Mouse (Mus musculus): ENCODE measurements around the gene Bin2. TPM values are rescaled to one million over a fixed set of nuclear protein-coding genes. Genes with fewer than 3 reads are reported as not detected.

Bin2 gene
- polyA plus RNA-seq, 2 experiments: 2.3 to 4.7 TPM

- Histone ChIP-seq H3K4me3 (replicated peaks; ENCODE audit: low read length) (no peak overlapping the region), H3K27me3 (ENCODE audit: control insufficient read depth, insufficient read depth, low read length) (no peaks in the 10 kb centered on the region; the same call in 1 of the 2 replicates), H3K9ac (ENCODE audit: low read depth, low read length, severe bottlenecking) (no peak overlapping the region), H3K27ac (replicated peaks; ENCODE audit: low read depth, low read length) (no peak overlapping the region), H3K4me1 (ENCODE audit: control insufficient read depth, insufficient read depth, low read length) (0 out of 2 replicates have a peak, but pooled peaks cover 3% of the 10 kb centered on the region), H3K9me3 (ENCODE audit: control insufficient read depth, low read length) (no peaks in the 10 kb centered on the region), H3K4me2 (replicated peaks; ENCODE audit: low read depth, low read length, severe bottlenecking) (no peak overlapping the region), H3K36me3 (ENCODE audit: control insufficient read depth, insufficient read depth, low read length) (no peaks in the 10 kb centered on the region)
- no peak for DNase-seq (ENCODE audit: low spot score)
- no peak for ATAC-seq (ENCODE audit: low FRiP score, low read depth)
- no peak for TF ChIP-seq POLR2A (IDR thresholded peaks at IDR 0.05; ENCODE audit: borderline replicate concordance, extremely low read depth, insufficient read depth, insufficient read length)
- 68% methylated on average over 6 of the region's 6 CpGs for WGBS
These were observed 32.5 kb upstream of the Bin2 start for GRCm38 (mm10) chr15:100701856-100702255.

- Histone ChIP-seq H3K27me3 (ENCODE audit: control insufficient read depth, insufficient read depth, low read length) (no peaks in the 10 kb centered on the region; the same call in 1 of the 2 replicates), H3K36me3 (ENCODE audit: control insufficient read depth, insufficient read depth, low read length) (no peaks in the 10 kb centered on the region), H3K4me2 (replicated peaks; ENCODE audit: low read depth, low read length, severe bottlenecking) (no peak overlapping the region), H3K27ac (replicated peaks; ENCODE audit: low read depth, low read length) (no peak overlapping the region), H3K9me3 (ENCODE audit: control insufficient read depth, low read length) (no peaks in the 10 kb centered on the region), H3K9ac (ENCODE audit: low read depth, low read length, severe bottlenecking) (no peak overlapping the region), H3K4me1 (ENCODE audit: control insufficient read depth, insufficient read depth, low read length) (0 out of 2 replicates have a peak, but pooled peaks cover 3% of the 10 kb centered on the region), H3K4me3 (replicated peaks; ENCODE audit: low read length) (no peak overlapping the region)
- no peak for TF ChIP-seq POLR2A (IDR thresholded peaks at IDR 0.05; ENCODE audit: borderline replicate concordance, extremely low read depth, insufficient read depth, insufficient read length)
- DNase-seq (ENCODE audit: low spot score) (no peak), ATAC-seq (ENCODE audit: low FRiP score, low read depth) (no peak)
- WGBS: 67% methylated on average over 10 of the region's 10 CpGs
These were observed 31.8 kb upstream of the Bin2 start for GRCm38 (mm10) chr15:100701108-100701507.

GRCm38 (mm10) chr15:100700424-100700823, 31.1 kb upstream of the Bin2 start:
- DNase-seq (ENCODE audit: low spot score) (no peak), ATAC-seq (ENCODE audit: low FRiP score, low read depth) (no peak)
- Histone ChIP-seq H3K9ac (ENCODE audit: low read depth, low read length, severe bottlenecking) (no peak overlapping the region), H3K4me2 (replicated peaks; ENCODE audit: low read depth, low read length, severe bottlenecking) (no peak overlapping the region), H3K4me3 (replicated peaks; ENCODE audit: low read length) (no peak overlapping the region), H3K27ac (replicated peaks; ENCODE audit: low read depth, low read length) (no peak overlapping the region), H3K9me3 (ENCODE audit: control insufficient read depth, low read length) (no peaks in the 10 kb centered on the region), H3K27me3 (ENCODE audit: control insufficient read depth, insufficient read depth, low read length) (no peaks in the 10 kb centered on the region; the same call in 1 of the 2 replicates), H3K36me3 (ENCODE audit: control insufficient read depth, insufficient read depth, low read length) (no peaks in the 10 kb centered on the region), H3K4me1 (ENCODE audit: control insufficient read depth, insufficient read depth, low read length) (0 out of 2 replicates have a peak, but pooled peaks cover 3% of the 10 kb centered on the region)
- no peak for TF ChIP-seq POLR2A (IDR thresholded peaks at IDR 0.05; ENCODE audit: borderline replicate concordance, extremely low read depth, insufficient read depth, insufficient read length)
- WGBS: 68% methylated on average over 5 of the region's 5 CpGs

GRCm38 (mm10) chr15:100699386-100699785, 30.0 kb upstream of the Bin2 start:
- 69% methylated on average over 6 of the region's 6 CpGs for WGBS
- Histone ChIP-seq H3K9me3 (ENCODE audit: control insufficient read depth, low read length) (no peaks in the 10 kb centered on the region), H3K4me2 (replicated peaks; ENCODE audit: low read depth, low read length, severe bottlenecking) (no peak overlapping the region), H3K27me3 (ENCODE audit: control insufficient read depth, insufficient read depth, low read length) (no peaks in the 10 kb centered on the region; the same call in 1 of the 2 replicates), H3K4me1 (ENCODE audit: control insufficient read depth, insufficient read depth, low read length) (0 out of 2 replicates have a peak, but pooled peaks cover 3% of the 10 kb centered on the region), H3K9ac (ENCODE audit: low read depth, low read length, severe bottlenecking) (no peak overlapping the region), H3K4me3 (replicated peaks; ENCODE audit: low read length) (no peak overlapping the region), H3K36me3 (ENCODE audit: control insufficient read depth, insufficient read depth, low read length) (no peaks in the 10 kb centered on the region), H3K27ac (replicated peaks; ENCODE audit: low read depth, low read length) (no peak overlapping the region)
- DNase-seq (ENCODE audit: low spot score) (no peak), ATAC-seq (ENCODE audit: low FRiP score, low read depth) (no peak)
- no peak for TF ChIP-seq POLR2A (IDR thresholded peaks at IDR 0.05; ENCODE audit: borderline replicate concordance, extremely low read depth, insufficient read depth, insufficient read length)

- no peaks in the 10 kb centered on the region for H3K9me3 ChIP-seq (ENCODE audit: control insufficient read depth, low read length)
- DNase-seq (ENCODE audit: low spot score) (no peak), ATAC-seq (ENCODE audit: low FRiP score, low read depth) (no peak)
- H3K27ac ChIP-seq (replicated peaks; ENCODE audit: low read depth, low read length): no peak overlapping the region
- H3K9ac ChIP-seq (ENCODE audit: low read depth, low read length, severe bottlenecking): no peak overlapping the region
- TF ChIP-seq POLR2A (IDR thresholded peaks at IDR 0.05; ENCODE audit: borderline replicate concordance, extremely low read depth, insufficient read depth, insufficient read length): no peak
- WGBS: 85% methylated on average over 10 of the region's 10 CpGs
- no peak overlapping the region for H3K4me2 ChIP-seq (replicated peaks; ENCODE audit: low read depth, low read length, severe bottlenecking)
- H3K36me3 ChIP-seq (ENCODE audit: control insufficient read depth, insufficient read depth, low read length): no peaks in the 10 kb centered on the region
- H3K27me3 ChIP-seq (ENCODE audit: control insufficient read depth, insufficient read depth, low read length): no peaks in the 10 kb centered on the region
- H3K4me1 ChIP-seq (ENCODE audit: control insufficient read depth, insufficient read depth, low read length): no peaks in the 10 kb centered on the region
- H3K4me3 ChIP-seq (replicated peaks; ENCODE audit: low read length): no peak overlapping the region
These were observed 28.7 kb upstream of the Bin2 start for GRCm38 (mm10) chr15:100698078-100698477.

- H3K9ac ChIP-seq (ENCODE audit: low read depth, low read length, severe bottlenecking): no peak overlapping the region
- no peaks in the 10 kb centered on the region for H3K36me3 ChIP-seq (ENCODE audit: control insufficient read depth, insufficient read depth, low read length)
- no peak overlapping the region for H3K4me2 ChIP-seq (replicated peaks; ENCODE audit: low read depth, low read length, severe bottlenecking)
- no peak overlapping the region for H3K27ac ChIP-seq (replicated peaks; ENCODE audit: low read depth, low read length)
- 89% methylated on average over 8 of the region's 9 CpGs for WGBS
- H3K9me3 ChIP-seq (ENCODE audit: control insufficient read depth, low read length): peaks cover 6% of the 10 kb centered on the region
- ATAC-seq (ENCODE audit: low FRiP score, low read depth): no peak
- no peaks in the 10 kb centered on the region for H3K27me3 ChIP-seq (ENCODE audit: control insufficient read depth, insufficient read depth, low read length)
- DNase-seq (ENCODE audit: low spot score): no peak
- no peak for TF ChIP-seq POLR2A (IDR thresholded peaks at IDR 0.05; ENCODE audit: borderline replicate concordance, extremely low read depth, insufficient read depth, insufficient read length)
- H3K4me3 ChIP-seq (replicated peaks; ENCODE audit: low read length): no peak overlapping the region
- H3K4me1 ChIP-seq (ENCODE audit: control insufficient read depth, insufficient read depth, low read length): no peaks in the 10 kb centered on the region
These were observed 25.1 kb upstream of the Bin2 start for GRCm38 (mm10) chr15:100694406-100694805.

All from limb, embryonic 14.5 days (tissue).